Mouse (Mus musculus): Measurements from ENCODE around the gene Csrp2. TPM values are rescaled to one million over a fixed set of nuclear protein-coding genes. Genes with fewer than 3 reads are reported as not detected.

The Csrp2 gene
- polyA plus RNA-seq, 1 experiment from 2014 or later = 111 TPM

GRCm38 (mm10) chr10:110951748-110952147 is 32.2 kb downstream of the Csrp2 start:
- Histone ChIP-seq H3K9me3 (no peaks in the 10 kb centered on the region), H3K4me1 (no peaks in the 10 kb centered on the region), H3K4me3 (no peak overlapping the region), H3K9ac (no peak overlapping the region), H3K27ac (no peak overlapping the region), H3K27me3 (replicated peaks) (no peaks in the 10 kb centered on the region), H3K36me3 (replicated peaks) (peaks cover 12% of the 10 kb centered on the region; the same call in 1 of the 2 replicates), H3K4me2 (no peak overlapping the region)
- 73% methylated on average over 4 of the region's 4 CpGs for WGBS
- ATAC-seq (replicated peaks) = no peak

- Histone ChIP-seq H3K4me2 (no peak overlapping the region), H3K27ac (no peak overlapping the region), H3K9ac (no peak overlapping the region), H3K27me3 (replicated peaks) (no peaks in the 10 kb centered on the region), H3K4me1 (no peaks in the 10 kb centered on the region), H3K4me3 (no peak overlapping the region), H3K9me3 (no peaks in the 10 kb centered on the region), H3K36me3 (replicated peaks) (peaks cover 10% of the 10 kb centered on the region; the same call in 1 of the 2 replicates)
- no peak for ATAC-seq (replicated peaks)
- 84% methylated on average over 8 of the region's 8 CpGs for WGBS
Measured at GRCm38 (mm10) chr10:110952271-110952670, 32.7 kb downstream of the Csrp2 start.

GRCm38 (mm10) chr10:110952937-110953451 is 33.4 kb downstream of the Csrp2 start:
- Histone ChIP-seq H3K9ac (no peak overlapping the region), H3K4me3 (no peak overlapping the region), H3K9me3 (no peaks in the 10 kb centered on the region), H3K4me1 (no peaks in the 10 kb centered on the region), H3K36me3 (replicated peaks) (peaks cover 5% of the 10 kb centered on the region), H3K27me3 (replicated peaks) (no peaks in the 10 kb centered on the region), H3K4me2 (no peak overlapping the region), H3K27ac (0 out of 2 replicates have a peak overlapping the region, but pooled peaks have one; percentile 15)
- peak; percentile 50; the same call in 1 of the 2 replicates for ATAC-seq (replicated peaks)
- WGBS = 77% methylated on average over 9 of the region's 9 CpGs

- H3K9ac ChIP-seq = no peak overlapping the region
- 96% methylated on average over 6 of the region's 6 CpGs for WGBS
- no peaks in the 10 kb centered on the region for H3K4me1 ChIP-seq
- no peak overlapping the region for H3K27ac ChIP-seq
- H3K9me3 ChIP-seq = no peaks in the 10 kb centered on the region
- no peak overlapping the region for H3K4me3 ChIP-seq
- ATAC-seq (replicated peaks) = no peak
- H3K4me2 ChIP-seq = no peak overlapping the region
- H3K36me3 ChIP-seq (replicated peaks) = peaks cover 15% of the 10 kb centered on the region
- H3K27me3 ChIP-seq (replicated peaks) = no peaks in the 10 kb centered on the region
Measured at GRCm38 (mm10) chr10:110958879-110959278, 39.3 kb downstream of the Csrp2 start.

GRCm38 (mm10) chr10:110959781-110960180 is 40.2 kb downstream of the Csrp2 start:
- 96% methylated on average over 8 of the region's 8 CpGs for WGBS
- Histone ChIP-seq H3K27ac (no peak overlapping the region), H3K4me3 (no peak overlapping the region), H3K4me1 (no peaks in the 10 kb centered on the region), H3K27me3 (replicated peaks) (no peaks in the 10 kb centered on the region), H3K9ac (no peak overlapping the region), H3K36me3 (replicated peaks) (peaks cover 14% of the 10 kb centered on the region), H3K9me3 (no peaks in the 10 kb centered on the region), H3K4me2 (no peak overlapping the region)
- ATAC-seq (replicated peaks) = no peak

GRCm38 (mm10) chr10:110960841-110961240 is 41.3 kb downstream of the Csrp2 start:
- Histone ChIP-seq H3K9ac (no peak overlapping the region), H3K4me3 (no peak overlapping the region), H3K27me3 (replicated peaks) (no peaks in the 10 kb centered on the region), H3K36me3 (replicated peaks) (peaks cover 14% of the 10 kb centered on the region), H3K4me2 (no peak overlapping the region), H3K4me1 (no peaks in the 10 kb centered on the region), H3K9me3 (no peaks in the 10 kb centered on the region), H3K27ac (no peak overlapping the region)
- 93% methylated on average over 6 of the region's 6 CpGs for WGBS
- ATAC-seq (replicated peaks) = no peak

GRCm38 (mm10) chr10:110962172-110962571 is 42.6 kb downstream of the Csrp2 start:
- no peak overlapping the region for H3K4me3 ChIP-seq
- WGBS = 37% methylated on average over 1 of the region's 1 CpGs
- no peak for ATAC-seq (replicated peaks)
- no peak overlapping the region for H3K27ac ChIP-seq
- no peak overlapping the region for H3K9ac ChIP-seq
- H3K4me2 ChIP-seq = no peak overlapping the region
- no peaks in the 10 kb centered on the region for H3K9me3 ChIP-seq
- H3K27me3 ChIP-seq (replicated peaks) = no peaks in the 10 kb centered on the region
- no peaks in the 10 kb centered on the region for H3K4me1 ChIP-seq
- H3K36me3 ChIP-seq (replicated peaks) = peaks cover 18% of the 10 kb centered on the region

- Histone ChIP-seq H3K9me3 (no peaks in the 10 kb centered on the region), H3K27me3 (replicated peaks) (no peaks in the 10 kb centered on the region), H3K9ac (no peak overlapping the region), H3K4me2 (no peak overlapping the region), H3K27ac (no peak overlapping the region), H3K4me1 (peaks cover 2% of the 10 kb centered on the region; the same call in 1 of the 2 replicates), H3K4me3 (no peak overlapping the region), H3K36me3 (replicated peaks) (peaks cover 7% of the 10 kb centered on the region)
- WGBS = 94% methylated on average over 3 of the region's 3 CpGs
- ATAC-seq (replicated peaks) = no peak
Measured at GRCm38 (mm10) chr10:110971044-110971443, 51.5 kb downstream of the Csrp2 start.

GRCm38 (mm10) chr10:110971483-110971882 is 51.9 kb downstream of the Csrp2 start:
- no peak for ATAC-seq (replicated peaks)
- H3K9ac ChIP-seq = no peak overlapping the region
- peaks cover 7% of the 10 kb centered on the region for H3K36me3 ChIP-seq (replicated peaks)
- no peaks in the 10 kb centered on the region for H3K27me3 ChIP-seq (replicated peaks)
- no peak overlapping the region for H3K27ac ChIP-seq
- H3K4me3 ChIP-seq = no peak overlapping the region
- no peak overlapping the region for H3K4me2 ChIP-seq
- H3K4me1 ChIP-seq = peaks cover 2% of the 10 kb centered on the region; the same call in 1 of the 2 replicates
- WGBS = 90% methylated on average over 6 of the region's 6 CpGs
- no peaks in the 10 kb centered on the region for H3K9me3 ChIP-seq

- Histone ChIP-seq H3K36me3 (replicated peaks) (peaks cover 5% of the 10 kb centered on the region), H3K9ac (no peak overlapping the region)
- 82% methylated on average over 9 of the region's 9 CpGs for WGBS
Measured at GRCm38 (mm10) chr10:110971998-110972397, 52.4 kb downstream of the Csrp2 start.

GRCm38 (mm10) chr10:110974463-110974862 is 54.9 kb downstream of the Csrp2 start:
- Histone ChIP-seq H3K9ac (no peak overlapping the region), H3K27me3 (replicated peaks) (no peaks in the 10 kb centered on the region), H3K4me1 (peaks cover 2% of the 10 kb centered on the region; the same call in 1 of the 2 replicates), H3K9me3 (no peaks in the 10 kb centered on the region), H3K4me2 (no peak overlapping the region), H3K27ac (no peak overlapping the region), H3K36me3 (replicated peaks) (peaks cover 4% of the 10 kb centered on the region), H3K4me3 (no peak overlapping the region)
- 59% methylated on average over 3 of the region's 3 CpGs for WGBS
- ATAC-seq (replicated peaks) = 0 out of 2 replicates have a peak, but pooled peaks have one; percentile 50

More at GRCm38 (mm10) chr10:110971998-110972397, 52.4 kb downstream of the Csrp2 start:
- ATAC-seq (replicated peaks) = no peak
- Histone ChIP-seq H3K4me1 (peaks cover 2% of the 10 kb centered on the region; the same call in 1 of the 2 replicates), H3K27me3 (replicated peaks) (no peaks in the 10 kb centered on the region), H3K4me3 (no peak overlapping the region), H3K9me3 (no peaks in the 10 kb centered on the region), H3K27ac (no peak overlapping the region), H3K4me2 (no peak overlapping the region)

GRCm38 (mm10) chr10:110974885-110975284 is 55.3 kb downstream of the Csrp2 start:
- H3K36me3 ChIP-seq (replicated peaks) = peaks cover 4% of the 10 kb centered on the region
- H3K4me2 ChIP-seq = no peak overlapping the region
- no peak for ATAC-seq (replicated peaks)
- no peaks in the 10 kb centered on the region for H3K27me3 ChIP-seq (replicated peaks)
- no peak overlapping the region for H3K9ac ChIP-seq
- H3K27ac ChIP-seq = no peak overlapping the region
- 77% methylated on average over 1 of the region's 1 CpGs for WGBS
- H3K4me1 ChIP-seq = peaks cover 2% of the 10 kb centered on the region; the same call in 1 of the 2 replicates
- no peaks in the 10 kb centered on the region for H3K9me3 ChIP-seq
- no peak overlapping the region for H3K4me3 ChIP-seq

GRCm38 (mm10) chr10:110976046-110976445 is 56.5 kb downstream of the Csrp2 start:
- Histone ChIP-seq H3K4me3 (no peak overlapping the region), H3K36me3 (replicated peaks) (peaks cover 2% of the 10 kb centered on the region; the same call in 1 of the 2 replicates), H3K4me2 (no peak overlapping the region), H3K4me1 (peaks cover 2% of the 10 kb centered on the region; the same call in 1 of the 2 replicates), H3K27ac (no peak overlapping the region), H3K27me3 (replicated peaks) (no peaks in the 10 kb centered on the region), H3K9ac (no peak overlapping the region), H3K9me3 (no peaks in the 10 kb centered on the region)
- ATAC-seq (replicated peaks) = peak; percentile 81
- WGBS = 0% methylated on average over 1 of the region's 1 CpGs
